Mouse (Mus musculus): ENCODE results near the gene Mettl6.

- TF ChIP-seq CTCF (IDR thresholded peaks at IDR 0.05; ENCODE audit: control insufficient read depth, insufficient read depth, insufficient replicate concordance, low read depth, low read length) (no peak), POLR2A (IDR thresholded peaks at IDR 0.05; ENCODE audit: control insufficient read depth, low read depth, low read length) (no peak)
Measured at GRCm38 (mm10) chr14:31499526-31499925, 4.7 kb upstream of the Mettl6 start.

All from testis, adult 2 months (tissue).